Mouse (Mus musculus) cerebellum, adult 2 months (tissue): ENCODE results near the gene Nppb.

Experiments used
- CTCF ChIP-seq: fragments of 200-500 bp; IDR thresholded peaks from 2 replicates; pipeline ENCODE4 v1.5.1; 2011; ENCODE audit warnings: low read depth, mild to moderate bottlenecking, control low read depth, low read length, moderate library complexity, borderline replicate concordance; ENCODE audit not compliant: insufficient read depth
- POLR2A ChIP-seq: fragments of 200-500 bp; IDR thresholded peaks from 2 replicates; pipeline ENCODE4 v1.6.1; 2011; ENCODE audit warnings: low read length, control low read depth, borderline replicate concordance; ENCODE audit not compliant: insufficient read depth

- TF ChIP-seq CTCF (peak; percentile 42; the same call in 1 of the 2 replicates), POLR2A (no peak)
These were observed 32.0 kb upstream of the Nppb start for GRCm38 (mm10) chr4:147953590-147953989.
